Mouse (Mus musculus): ENCODE measurements around the gene Epas1. TPM values are rescaled to one million over a fixed set of nuclear protein-coding genes. Genes with fewer than 3 reads are reported as not detected.

The Epas1 gene
- 0.57 TPM for polyA plus RNA-seq (2017; shearing (Covaris generic))

DNA sequence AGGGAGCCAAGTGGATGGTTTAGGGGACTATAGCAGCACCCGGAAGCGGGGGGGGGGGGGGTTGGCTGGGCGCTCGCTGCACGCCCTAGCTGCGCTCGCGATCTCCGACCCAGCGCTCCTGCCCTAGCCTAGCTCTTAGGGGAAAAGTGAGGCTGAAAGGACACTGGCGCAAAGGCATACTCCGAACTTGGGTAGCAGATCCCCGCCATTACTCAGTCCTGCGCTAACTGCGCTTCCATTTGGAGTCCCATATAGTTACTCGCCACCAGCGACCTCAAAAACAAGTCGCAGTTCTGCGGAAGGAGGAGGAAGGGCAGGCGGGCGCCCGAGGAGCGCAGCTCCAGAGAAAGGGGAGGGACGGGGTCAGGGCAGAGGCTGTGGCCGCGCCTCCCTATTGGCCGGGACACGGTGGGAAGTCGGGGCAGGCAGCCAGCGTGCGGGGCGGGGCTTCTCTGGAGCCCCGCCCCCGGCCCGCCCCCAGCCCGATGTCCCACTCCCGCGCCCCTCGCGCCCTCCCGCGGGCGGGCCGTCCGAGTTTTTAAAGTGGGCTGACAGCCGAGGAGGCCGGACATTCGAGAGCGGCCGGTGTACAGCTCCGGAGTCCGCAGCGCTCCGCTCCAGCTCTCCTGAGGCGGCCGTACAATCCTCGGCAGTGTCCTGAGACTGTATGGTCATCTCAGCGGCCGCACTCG lies at the start of gene Epas1:
Epas1 (plus strand) TSS at position 571 of the 692 bp plus-strand sequence.

Other genes starting within 250 kb of the Epas1 start
- gene Gm10309, start 248.5 kb upstream of the Epas1 start, polyA plus RNA-seq (2017; shearing (Covaris generic)): 0.54 TPM
- not detected for gene Tmem247, start 163.6 kb downstream of the Epas1 start, polyA plus RNA-seq (2017; shearing (Covaris generic))
- gene Atp6v1e2, start 194.2 kb downstream of the Epas1 start, polyA plus RNA-seq (2017; shearing (Covaris generic)): not detected
- gene Rhoq, start 209.4 kb downstream of the Epas1 start, polyA plus RNA-seq (2017; shearing (Covaris generic)): 1.9 TPM